In the genomic region with DNA sequence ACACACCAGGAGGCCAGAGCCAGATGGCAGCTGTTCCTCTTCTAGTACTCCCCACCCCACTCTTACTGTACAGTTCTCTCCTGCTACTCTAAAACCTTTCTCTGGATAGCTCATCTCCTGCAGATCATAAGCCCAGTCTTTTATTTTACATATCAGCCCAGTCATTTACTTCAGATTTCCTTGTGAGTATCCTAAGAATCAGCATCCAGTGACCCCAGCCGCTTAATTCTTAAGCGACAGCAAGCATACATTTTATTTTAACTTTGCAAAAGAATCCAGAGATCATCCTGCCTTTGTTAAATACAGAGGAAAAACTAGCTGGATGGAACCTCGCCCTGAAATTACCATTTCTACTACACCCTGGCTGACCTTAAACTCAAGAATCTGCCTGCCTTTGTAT, we compare ENCODE assay signal across 38 mouse cellular contexts. TPM values are rescaled to one million over a fixed set of nuclear protein-coding genes. Genes with fewer than 3 reads are reported as not detected.
"Had no signal": no experiment of that assay in that cellular context is flagged by ENCODE, and none has a peak within 500 bp of the region (broad histone marks: within the 10 kb centered on the region; RNA-seq: fewer than 3 reads in every experiment).

No protein-coding gene starts in this region.

- H3K9me3 ChIP-seq: heart, embryonic 10.5 days; heart, embryonic 12.5 days; heart, embryonic 13.5 days; heart, embryonic 15.5 days; hindbrain, embryonic 10.5 days; hindbrain, embryonic 12.5 days; hindbrain, embryonic 13.5 days; hindbrain, embryonic 15.5 days; intestine, embryonic 15.5 days; kidney, embryonic 15.5 days had no signal

- H3K36me3 ChIP-seq: heart, embryonic 10.5 days; heart, embryonic 12.5 days; heart, embryonic 13.5 days; heart, embryonic 15.5 days; hindbrain, embryonic 10.5 days; hindbrain, embryonic 12.5 days; hindbrain, embryonic 13.5 days; hindbrain, embryonic 15.5 days; intestine, embryonic 15.5 days; kidney, embryonic 15.5 days had no signal

- DNase-seq: heart, postnatal 10 days; heart, postnatal 14 days; heart, postnatal 36 days; heart, postnatal 4 days; kidney, adult 11 months; kidney, adult 18-20 months; kidney, adult 2 months; kidney, adult 8-10 months; kidney, adult 9 months; kidney, postnatal 10 days; kidney, postnatal 14 days; kidney, postnatal 25 days; kidney, postnatal 36 days; kidney, postnatal 4 days; layer of hippocampus, adult 9-11 months; layer of hippocampus, postnatal 36 days had no signal

- H3K9ac ChIP-seq: heart, embryonic 12.5 days; heart, embryonic 13.5 days; heart, embryonic 15.5 days; hindbrain, embryonic 12.5 days; hindbrain, embryonic 13.5 days; hindbrain, embryonic 14.5 days; hindbrain, embryonic 15.5 days; intestine, embryonic 15.5 days; kidney, embryonic 15.5 days had no signal

- H3K27ac ChIP-seq: heart, embryonic 10.5 days; heart, embryonic 13.5 days; heart, embryonic 15.5 days; hindbrain, embryonic 10.5 days; hindbrain, embryonic 12.5 days; hindbrain, embryonic 13.5 days; hindbrain, embryonic 14.5 days; hindbrain, embryonic 15.5 days; hindbrain, postnatal 0 days; intestine, embryonic 15.5 days; kidney, embryonic 15.5 days; kidney, postnatal 0 days; layer of hippocampus, adult 2 months had no signal

- H3K4me3 ChIP-seq: heart, embryonic 10.5 days; heart, embryonic 12.5 days; heart, embryonic 13.5 days; heart, embryonic 15.5 days; hindbrain, embryonic 10.5 days; hindbrain, embryonic 12.5 days; hindbrain, embryonic 13.5 days; hindbrain, embryonic 15.5 days; intestine, embryonic 15.5 days; kidney, embryonic 15.5 days; layer of hippocampus, adult 2 months had no signal

RNA-seq across cellular contexts. Expression of a gene that starts 4.5 kb away (rescaled TPM):
- total RNA-seq: hematopoietic stem cell, adult 5-6 weeks had no signal

RNA-seq across cellular contexts. Expression of a gene that starts 21.6 kb away (rescaled TPM):
- total RNA-seq: heart, postnatal 10 days; heart, postnatal 14 days; heart, postnatal 25 days; heart, postnatal 36 days; heart, postnatal 4 days; hematopoietic stem cell, adult 5-6 weeks; hindbrain, postnatal 0 days; layer of hippocampus, adult 18-20 months; layer of hippocampus, adult 2 months; layer of hippocampus, adult 8-10 months; layer of hippocampus, postnatal 10 days; layer of hippocampus, postnatal 14 days; layer of hippocampus, postnatal 25 days; layer of hippocampus, postnatal 36 days; left cerebral cortex, adult 18-20 months had no signal
